Mouse (Mus musculus) hindbrain, embryonic 10.5 days (tissue): ENCODE data around the gene Slfn8. TPM values are rescaled to one million over a fixed set of nuclear protein-coding genes. Genes with fewer than 3 reads are reported as not detected.

Experiments used
- polyA plus RNA-seq: library from polyadenylated mRNA; unstranded; fragments of >200 nt; fragmentation: Nextera tagmentation; extraction: Ambion mirVana; gene quantifications from 2 replicates; pipeline ENCODE4 v1.2.1, GENCODE M21; 2016

Slfn8 gene
- polyA plus RNA-seq, 1 experiment from 2014 or later, result 0.24 TPM

Other genes with a start within 250 kb of the Slfn8 start
- gene Lig3, start 239.7 kb downstream of the Slfn8 start, polyA plus RNA-seq, result 43.2 and 44.1 TPM in 2 replicates
- gene Rffl, start 149.6 kb downstream of the Slfn8 start, polyA plus RNA-seq, result 7.4 and 11.0 TPM in 2 replicates
- 15.1 and 17.3 TPM in 2 replicates for gene Rad51d, start 130.2 kb downstream of the Slfn8 start, polyA plus RNA-seq
- 0.19 and 0.31 TPM in 2 replicates for gene Fndc8, start 128.7 kb downstream of the Slfn8 start, polyA plus RNA-seq
- 37.0 and 41.3 TPM in 2 replicates for gene Nle1, start 112.4 kb downstream of the Slfn8 start, polyA plus RNA-seq
- 0.22 and 0.60 TPM in 2 replicates for gene Unc45b, start 110.3 kb downstream of the Slfn8 start, polyA plus RNA-seq
- 0.11 and 0.48 TPM in 2 replicates for gene Slfn5, start 69.5 kb downstream of the Slfn8 start, polyA plus RNA-seq
- 5.9 and 8.5 TPM in 2 replicates for gene Slfn9, start 29.0 kb downstream of the Slfn8 start, polyA plus RNA-seq
- 0.85 and 1.9 TPM in 2 replicates for gene Slfn2, start 44.3 kb upstream of the Slfn8 start, polyA plus RNA-seq
- not detected in 2 replicates for gene Slfn1, start 96.0 kb upstream of the Slfn8 start, polyA plus RNA-seq
- gene Slfn4, start 154.4 kb upstream of the Slfn8 start, polyA plus RNA-seq, result not detected in 2 replicates
- 0.16 and 0.66 TPM in 2 replicates for gene Slfn3, start 170.5 kb upstream of the Slfn8 start, polyA plus RNA-seq